Mouse (Mus musculus): Measurements from ENCODE around the gene D930048N14Rik. TPM values are rescaled to one million over a fixed set of nuclear protein-coding genes. Genes with fewer than 3 reads are reported as not detected.
A peak's percentile ranks its signal among the peaks of the same experiment; 100 is the strongest.
"Not testable (repeated sequence)": the region's sequence is repeated elsewhere in the genome, so short reads cannot be mapped to it uniquely, and the experiment has no call there.

The D930048N14Rik gene
- polyA plus RNA-seq (2014; fragmentation: Nextera tagmentation; extraction: Ambion mirVana), result 2.8 and 3.3 TPM in 2 replicates

DNA sequence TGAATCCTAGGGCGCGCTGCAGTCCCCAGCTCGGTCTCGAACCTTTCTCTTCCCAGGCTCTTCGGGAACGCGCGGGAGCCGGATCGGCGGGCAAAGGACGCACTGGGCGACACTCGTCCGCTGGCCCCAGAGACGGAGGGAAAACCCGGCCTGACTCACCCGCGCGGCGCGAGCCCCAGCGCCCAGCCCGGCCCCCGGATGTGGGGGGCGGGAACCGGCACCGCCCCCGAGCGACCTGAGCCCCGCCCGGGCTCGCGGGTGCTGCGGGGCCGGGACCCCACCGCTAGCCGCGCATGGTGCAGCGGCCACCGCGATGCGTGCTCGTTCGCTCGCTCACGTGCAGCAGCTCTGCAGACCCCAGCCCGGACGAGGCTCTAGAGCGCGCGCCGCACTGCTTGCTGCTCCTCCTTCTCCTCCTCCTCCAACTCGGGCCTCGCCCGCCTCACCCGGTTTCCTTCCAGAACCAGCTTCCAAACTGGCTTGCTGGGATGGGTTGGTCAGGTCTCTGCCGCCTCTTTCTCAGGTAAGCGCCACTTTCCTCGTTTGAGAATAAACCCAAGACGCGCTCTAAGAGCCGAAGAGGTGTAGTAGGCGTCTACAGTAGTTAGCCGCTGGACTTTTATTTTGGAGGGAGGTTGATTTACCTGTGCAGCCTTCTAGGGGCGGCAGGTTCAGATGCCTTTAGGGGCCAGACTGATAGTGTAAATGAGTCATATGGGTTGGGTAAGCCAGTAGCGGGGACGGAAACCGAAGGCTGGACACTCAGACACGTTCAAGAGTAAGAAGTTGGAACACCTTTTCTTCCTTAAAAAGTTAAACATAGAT, at the start of gene D930048N14Rik, which contains the start of gene N4bp3:
Gene D930048N14Rik (plus strand): TSS at position 264 of the 825 bp plus-strand sequence.
Gene N4bp3 (minus strand): TSS at position 152 of the 825 bp plus-strand sequence.
- WGBS, result 2% methylated on average over 35 of the region's 70 CpGs
- no peaks in the 10 kb centered on the region for H3K27me3 ChIP-seq (replicated peaks; ENCODE audit: control insufficient read depth, insufficient read depth, low read length)
- 0 out of 2 replicates have a peak, but pooled peaks cover under 1% of the 10 kb centered on the region for H3K36me3 ChIP-seq (ENCODE audit: control insufficient read depth, insufficient read depth, low read length)
- DNase-seq (ENCODE audit: low spot score) (peak; percentile 71), ATAC-seq (ENCODE audit: low read depth) (peak; percentile 75)
- peak within 1 kb of the TSS; percentile 79 for H3K9ac ChIP-seq (ENCODE audit: low read depth, low read length)
- H3K4me1 ChIP-seq (ENCODE audit: control insufficient read depth, insufficient read depth, low read length), result peaks cover 19% of the 10 kb centered on the region; the same call in 1 of the 2 replicates
- H3K27ac ChIP-seq (replicated peaks; ENCODE audit: low read depth, low read length), result peak within 1 kb of the TSS; percentile 30
- H3K4me3 ChIP-seq (ENCODE audit: low read depth, low read length), result peak within 1 kb of the TSS; percentile 68
- peak within 1 kb of the TSS; percentile 95 for H3K4me2 ChIP-seq (ENCODE audit: low read depth, low read length)
- H3K9me3 ChIP-seq (ENCODE audit: control insufficient read depth, low read length), result no peaks in the 10 kb centered on the region

DNA sequence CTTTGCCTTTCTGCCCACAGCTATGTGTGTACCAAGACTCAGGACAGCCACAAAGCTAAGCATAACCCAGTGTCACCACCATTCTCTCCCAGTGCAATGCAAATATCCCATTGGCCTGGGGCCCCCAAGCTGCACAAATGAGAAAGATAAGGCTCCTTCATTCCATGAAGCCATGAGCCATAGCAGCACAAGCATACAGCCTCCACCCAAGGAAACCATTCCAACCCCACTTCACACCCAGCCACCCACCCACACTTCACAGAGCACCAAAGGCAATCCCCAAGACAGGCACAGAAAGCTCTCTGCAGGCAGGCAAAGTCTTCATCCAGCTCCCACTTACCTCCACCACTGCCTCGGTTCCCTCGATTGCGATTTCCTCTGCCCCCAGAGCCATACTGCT, 48.5 kb upstream of the D930048N14Rik start:
- ATAC-seq (ENCODE audit: low read depth), result no peak
- H3K4me1 ChIP-seq (ENCODE audit: control insufficient read depth, insufficient read depth, low read length), result peaks cover 8% of the 10 kb centered on the region; the same call in 1 of the 2 replicates
- whole genome bisulfite sequencing, result 82% methylated on average over 3 of the region's 3 CpGs
- no peak overlapping the region for H3K9ac ChIP-seq (ENCODE audit: low read depth, low read length)
- no peak overlapping the region for H3K4me3 ChIP-seq (ENCODE audit: low read depth, low read length)
- DNase-seq (ENCODE audit: low spot score), result no peak
- H3K9me3 ChIP-seq (ENCODE audit: control insufficient read depth, low read length), result no peaks in the 10 kb centered on the region
- no peak overlapping the region for H3K27ac ChIP-seq (replicated peaks; ENCODE audit: low read depth, low read length)
- H3K27me3 ChIP-seq (replicated peaks; ENCODE audit: control insufficient read depth, insufficient read depth, low read length), result no peaks in the 10 kb centered on the region
- H3K36me3 ChIP-seq (ENCODE audit: control insufficient read depth, insufficient read depth, low read length), result peaks cover 84% of the 10 kb centered on the region
- H3K4me2 ChIP-seq (ENCODE audit: low read depth, low read length), result no peak overlapping the region

DNA sequence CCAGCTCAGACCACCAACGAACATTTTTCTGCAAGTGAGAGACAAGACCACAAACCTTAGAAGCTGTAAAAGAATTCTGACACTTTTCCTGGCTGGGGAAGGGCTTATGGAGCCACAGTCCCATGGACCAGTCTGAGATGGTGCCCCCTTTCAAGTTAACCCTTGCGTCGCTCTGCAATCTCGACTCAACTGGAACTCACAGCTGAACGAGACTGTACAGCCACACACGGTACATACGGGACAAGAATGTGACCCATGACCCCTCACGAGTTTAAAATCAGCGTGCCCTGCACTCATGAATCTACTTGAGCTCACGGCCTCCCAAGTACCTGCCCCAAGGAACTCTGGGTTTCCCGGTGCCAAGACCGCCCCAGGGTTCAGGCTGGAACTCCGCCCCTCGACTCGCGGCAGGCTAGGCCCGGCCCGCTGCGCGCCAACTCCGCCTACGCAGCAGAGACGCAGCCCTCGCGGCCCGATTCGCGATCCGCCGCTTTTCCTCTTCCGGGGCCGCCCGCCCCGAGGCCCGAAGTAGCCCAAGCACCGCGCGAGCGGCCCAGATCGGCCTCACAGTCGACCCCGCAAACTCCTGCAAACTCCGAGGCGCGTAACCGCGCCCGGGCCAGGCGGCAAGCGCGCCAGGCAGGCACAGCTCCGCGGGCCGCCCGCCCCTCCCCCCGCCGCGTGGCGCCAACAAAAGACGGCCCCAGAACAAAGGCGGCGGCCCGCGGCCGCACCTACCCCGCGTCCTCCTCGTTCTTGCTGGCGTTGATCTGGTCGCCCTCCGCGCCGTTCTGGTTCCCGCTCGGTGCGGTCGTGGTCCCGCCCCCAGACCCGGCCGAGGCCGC, 44.9 kb upstream of the D930048N14Rik start:
- peaks cover 48% of the 10 kb centered on the region for H3K36me3 ChIP-seq (ENCODE audit: control insufficient read depth, insufficient read depth, low read length)
- peak overlapping the region; percentile 100 for H3K9ac ChIP-seq (ENCODE audit: low read depth, low read length)
- peak overlapping the region; percentile 90 for H3K4me2 ChIP-seq (ENCODE audit: low read depth, low read length)
- WGBS, result 2% methylated on average over 26 of the region's 81 CpGs
- H3K4me3 ChIP-seq (ENCODE audit: low read depth, low read length), result peak overlapping the region; percentile 96
- no peaks in the 10 kb centered on the region for H3K27me3 ChIP-seq (replicated peaks; ENCODE audit: control insufficient read depth, insufficient read depth, low read length)
- ATAC-seq (ENCODE audit: low read depth), result peak; percentile 59
- DNase-seq (ENCODE audit: low spot score), result peak; percentile 93
- no peaks in the 10 kb centered on the region for H3K9me3 ChIP-seq (ENCODE audit: control insufficient read depth, low read length)
- peak overlapping the region; percentile 96 for H3K27ac ChIP-seq (replicated peaks; ENCODE audit: low read depth, low read length)
- H3K4me1 ChIP-seq (ENCODE audit: control insufficient read depth, insufficient read depth, low read length), result peaks cover 8% of the 10 kb centered on the region; the same call in 1 of the 2 replicates

DNA sequence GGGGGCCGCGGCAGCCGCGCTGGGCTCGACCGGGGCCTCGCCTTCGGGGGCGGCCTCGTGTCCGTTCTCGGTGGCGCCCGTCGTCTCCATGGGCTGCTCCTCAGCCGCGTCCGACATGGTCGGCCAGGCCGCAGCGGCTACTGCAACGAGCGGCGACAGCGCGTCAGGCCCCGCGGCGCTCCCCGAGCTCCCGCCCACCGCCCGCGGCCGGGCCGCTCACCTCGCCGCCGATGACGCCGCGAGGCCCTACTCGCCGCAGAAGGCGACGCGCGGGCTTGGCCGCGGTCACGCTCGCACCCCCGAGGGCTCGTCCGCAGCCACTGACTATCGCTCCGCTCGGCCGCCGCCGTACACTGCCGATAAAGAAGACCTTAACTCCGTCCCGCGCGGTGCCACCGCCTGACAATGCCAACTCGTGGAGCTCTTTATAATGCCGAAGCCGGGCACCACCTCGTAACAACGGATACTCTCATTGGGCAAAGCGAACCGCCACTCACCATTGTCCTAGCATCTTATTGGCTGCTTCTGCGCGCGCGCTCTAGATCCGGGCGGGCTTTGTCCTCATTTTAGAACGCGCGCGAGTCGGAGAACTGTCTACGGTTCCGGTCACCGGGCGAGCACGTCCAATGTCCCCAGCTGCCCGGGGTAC, 44.2 kb upstream of the D930048N14Rik start, which contains the start of gene Hnrnpab:
Gene Hnrnpab (minus strand): TSS at position 401 of the 649 bp plus-strand sequence.
- WGBS, result under 1% methylated on average over 30 of the region's 91 CpGs
- Histone ChIP-seq H3K36me3 (ENCODE audit: control insufficient read depth, insufficient read depth, low read length) (peaks cover 41% of the 10 kb centered on the region), H3K27me3 (replicated peaks; ENCODE audit: control insufficient read depth, insufficient read depth, low read length) (no peaks in the 10 kb centered on the region), H3K4me2 (ENCODE audit: low read depth, low read length) (peak within 1 kb of the TSS; percentile 90), H3K27ac (replicated peaks; ENCODE audit: low read depth, low read length) (peak within 1 kb of the TSS; percentile 96), H3K4me1 (ENCODE audit: control insufficient read depth, insufficient read depth, low read length) (peaks cover 8% of the 10 kb centered on the region; the same call in 1 of the 2 replicates), H3K4me3 (ENCODE audit: low read depth, low read length) (peak within 1 kb of the TSS; percentile 96), H3K9ac (ENCODE audit: low read depth, low read length) (peak within 1 kb of the TSS; percentile 100), H3K9me3 (ENCODE audit: control insufficient read depth, low read length) (no peaks in the 10 kb centered on the region)
- ATAC-seq (ENCODE audit: low read depth) (peak; percentile 96), DNase-seq (ENCODE audit: low spot score) (peak; percentile 99)

DNA sequence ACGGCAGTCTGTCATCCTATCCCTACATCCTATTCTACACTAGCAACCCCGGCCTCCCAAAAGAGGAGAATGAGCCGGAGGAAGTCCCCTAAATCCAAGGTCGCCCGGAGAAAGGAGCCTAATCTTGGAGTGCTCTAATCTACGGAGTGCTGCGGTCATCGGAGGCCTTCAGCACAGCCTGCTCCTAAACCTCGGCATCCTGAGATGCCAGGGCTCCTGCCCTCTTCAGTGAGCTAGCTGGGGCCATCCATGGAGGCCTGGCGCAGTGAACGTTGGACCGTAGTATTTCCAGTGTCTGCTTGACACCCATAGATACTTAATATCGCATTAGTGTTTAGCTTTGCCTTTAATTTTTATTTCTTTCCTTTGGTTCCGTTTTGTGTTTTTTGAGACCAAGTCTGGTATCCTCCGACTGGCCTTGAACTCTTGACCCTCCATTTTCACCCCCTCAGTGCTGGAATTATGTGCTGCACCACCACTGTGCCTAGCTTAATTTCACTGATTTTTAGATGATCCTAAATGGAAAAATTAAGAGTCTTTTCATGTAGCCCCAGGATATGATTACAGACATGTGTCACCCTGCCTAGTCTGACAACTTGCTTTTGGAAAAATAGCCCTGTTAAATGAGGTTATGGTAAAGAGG, 43.5 kb upstream of the D930048N14Rik start:
- ATAC-seq (ENCODE audit: low read depth) (peak; percentile 56), DNase-seq (ENCODE audit: low spot score) (no peak)
- peak overlapping the region; percentile 86 for H3K4me2 ChIP-seq (ENCODE audit: low read depth, low read length)
- H3K9ac ChIP-seq (ENCODE audit: low read depth, low read length), result peak overlapping the region; percentile 100
- no peaks in the 10 kb centered on the region for H3K27me3 ChIP-seq (replicated peaks; ENCODE audit: control insufficient read depth, insufficient read depth, low read length)
- H3K4me3 ChIP-seq (ENCODE audit: low read depth, low read length), result peak overlapping the region; percentile 96
- H3K36me3 ChIP-seq (ENCODE audit: control insufficient read depth, insufficient read depth, low read length), result peaks cover 34% of the 10 kb centered on the region
- H3K4me1 ChIP-seq (ENCODE audit: control insufficient read depth, insufficient read depth, low read length), result peaks cover 8% of the 10 kb centered on the region; the same call in 1 of the 2 replicates
- WGBS, result 10% methylated on average over 15 of the region's 15 CpGs
- no peaks in the 10 kb centered on the region for H3K9me3 ChIP-seq (ENCODE audit: control insufficient read depth, low read length)
- H3K27ac ChIP-seq (replicated peaks; ENCODE audit: low read depth, low read length), result peak overlapping the region; percentile 96

- peaks cover 8% of the 10 kb centered on the region; the same call in 1 of the 2 replicates for H3K4me1 ChIP-seq (ENCODE audit: control insufficient read depth, insufficient read depth, low read length)
- no peak for DNase-seq (ENCODE audit: low spot score)
- ATAC-seq (ENCODE audit: low read depth), result no peak
- no peaks in the 10 kb centered on the region for H3K9me3 ChIP-seq (ENCODE audit: control insufficient read depth, low read length)
- H3K27ac ChIP-seq (replicated peaks; ENCODE audit: low read depth, low read length), result no peak overlapping the region
- H3K36me3 ChIP-seq (ENCODE audit: control insufficient read depth, insufficient read depth, low read length), result peaks cover 12% of the 10 kb centered on the region
- H3K4me3 ChIP-seq (ENCODE audit: low read depth, low read length), result no peak overlapping the region
- H3K27me3 ChIP-seq (replicated peaks; ENCODE audit: control insufficient read depth, insufficient read depth, low read length), result no peaks in the 10 kb centered on the region
- 76% methylated on average over 3 of the region's 3 CpGs for WGBS
- no peak overlapping the region for H3K9ac ChIP-seq (ENCODE audit: low read depth, low read length)
- H3K4me2 ChIP-seq (ENCODE audit: low read depth, low read length), result no peak overlapping the region
These were observed 41.4 kb upstream of the D930048N14Rik start for GRCm38 (mm10) chr11:51609266-51609909.

DNA sequence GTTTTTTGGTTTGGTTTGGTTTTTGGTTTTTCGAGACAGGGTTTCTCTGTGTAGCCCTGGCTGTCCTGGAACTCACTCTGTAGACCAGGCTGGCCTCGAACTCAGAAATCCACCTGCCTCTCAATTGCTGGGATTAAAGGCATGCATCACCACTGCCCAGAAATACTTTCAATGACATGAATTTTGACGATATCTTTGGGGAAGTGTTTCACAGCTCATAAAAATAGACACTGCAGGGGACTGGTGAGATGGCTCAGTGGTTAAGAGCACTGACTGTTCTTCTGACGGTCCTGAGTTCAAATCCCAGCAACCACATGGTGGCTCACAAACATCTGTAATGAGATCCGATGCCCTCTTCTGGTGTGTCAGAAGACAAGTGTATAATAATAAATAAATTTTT, 40.8 kb upstream of the D930048N14Rik start:
- H3K4me2 ChIP-seq (ENCODE audit: low read depth, low read length); DNase-seq (ENCODE audit: low spot score); H3K9ac ChIP-seq (ENCODE audit: low read depth, low read length); H3K4me3 ChIP-seq (ENCODE audit: low read depth, low read length); H3K27me3 ChIP-seq (replicated peaks; ENCODE audit: control insufficient read depth, insufficient read depth, low read length); ATAC-seq (ENCODE audit: low read depth); H3K4me1 ChIP-seq (ENCODE audit: control insufficient read depth, insufficient read depth, low read length); H3K9me3 ChIP-seq (ENCODE audit: control insufficient read depth, low read length); H3K36me3 ChIP-seq (ENCODE audit: control insufficient read depth, insufficient read depth, low read length); H3K27ac ChIP-seq (replicated peaks; ENCODE audit: low read depth, low read length): not testable (repeated sequence)
- WGBS, result 83% methylated on average over 5 of the region's 5 CpGs

All from embryonic facial prominence, embryonic 14.5 days (tissue).